Mouse (Mus musculus): ENCODE data around the gene Fcgr2b.
"Not testable (repeated sequence)": the region's sequence is repeated elsewhere in the genome, so short reads cannot be mapped to it uniquely, and the experiment has no call there.

Fcgr2b gene

GRCm38 (mm10) chr1:170975751-170976161 is 591 bp downstream of the Fcgr2b start:
- DNase-seq (ENCODE audit: low spot score) = no peak

GRCm38 (mm10) chr1:170975350-170975749 is 997 bp downstream of the Fcgr2b start:
- not testable (repeated sequence) for DNase-seq (ENCODE audit: low spot score)

- no peak for DNase-seq (ENCODE audit: low spot score)
Observed at GRCm38 (mm10) chr1:170974736-170975135, 1.6 kb downstream of the Fcgr2b start.

- DNase-seq (ENCODE audit: low spot score) = no peak
Observed at GRCm38 (mm10) chr1:170974171-170974570, 2.2 kb downstream of the Fcgr2b start.

GRCm38 (mm10) chr1:170972936-170973335 is 3.4 kb downstream of the Fcgr2b start:
- no peak for DNase-seq (ENCODE audit: low spot score)

GRCm38 (mm10) chr1:170972494-170972893 is 3.9 kb downstream of the Fcgr2b start:
- no peak for DNase-seq (ENCODE audit: low spot score)

- no peak for DNase-seq (ENCODE audit: low spot score)
Observed at GRCm38 (mm10) chr1:170968576-170968975, 7.8 kb downstream of the Fcgr2b start.

GRCm38 (mm10) chr1:170967581-170967980 is 8.8 kb downstream of the Fcgr2b start:
- no peak for DNase-seq (ENCODE audit: low spot score)

GRCm38 (mm10) chr1:170963087-170963486 is 13.3 kb downstream of the Fcgr2b start:
- DNase-seq (ENCODE audit: low spot score) = no peak

GRCm38 (mm10) chr1:170962301-170962700 is 14.0 kb downstream of the Fcgr2b start:
- DNase-seq (ENCODE audit: low spot score) = peak; percentile 10

GRCm38 (mm10) chr1:170961101-170961500 is 15.2 kb downstream of the Fcgr2b start:
- DNase-seq (ENCODE audit: low spot score) = no peak

- no peak for DNase-seq (ENCODE audit: low spot score)
Observed at GRCm38 (mm10) chr1:170959791-170960190, 16.6 kb downstream of the Fcgr2b start.

GRCm38 (mm10) chr1:170958225-170958624 is 18.1 kb downstream of the Fcgr2b start:
- no peak for DNase-seq (ENCODE audit: low spot score)

GRCm38 (mm10) chr1:170953192-170953591 is 23.2 kb downstream of the Fcgr2b start:
- no peak for DNase-seq (ENCODE audit: low spot score)

- no peak for DNase-seq (ENCODE audit: low spot score)
Observed at GRCm38 (mm10) chr1:170950772-170951171, 25.6 kb downstream of the Fcgr2b start.

- DNase-seq (ENCODE audit: low spot score) = not testable (repeated sequence)
Observed at GRCm38 (mm10) chr1:170944908-170945307, 31.4 kb downstream of the Fcgr2b start.

- DNase-seq (ENCODE audit: low spot score) = not testable (repeated sequence)
Observed at GRCm38 (mm10) chr1:170944151-170944550, 32.2 kb downstream of the Fcgr2b start.

- DNase-seq (ENCODE audit: low spot score) = no peak
Observed at GRCm38 (mm10) chr1:170939255-170939654, 37.1 kb downstream of the Fcgr2b start.

- no peak for DNase-seq (ENCODE audit: low spot score)
Observed at GRCm38 (mm10) chr1:170934383-170934782, 42.0 kb downstream of the Fcgr2b start.

- no peak for DNase-seq (ENCODE audit: low spot score)
Observed at GRCm38 (mm10) chr1:170933940-170934339, 42.4 kb downstream of the Fcgr2b start.

GRCm38 (mm10) chr1:170933386-170933920 is 42.9 kb downstream of the Fcgr2b start:
- DNase-seq (ENCODE audit: low spot score) = no peak

GRCm38 (mm10) chr1:170932043-170932442 is 44.3 kb downstream of the Fcgr2b start:
- no peak for DNase-seq (ENCODE audit: low spot score)

- DNase-seq (ENCODE audit: low spot score) = no peak
Observed at GRCm38 (mm10) chr1:170929245-170929644, 47.1 kb downstream of the Fcgr2b start.

GRCm38 (mm10) chr1:170928467-170928866 is 47.9 kb downstream of the Fcgr2b start:
- no peak for DNase-seq (ENCODE audit: low spot score)

All from urinary bladder, postnatal 14 days (tissue).